Mouse (Mus musculus) forebrain, embryonic 16.5 days (tissue): Measurements from ENCODE around the gene Eno2. TPM values are rescaled to one million over a fixed set of nuclear protein-coding genes. Genes with fewer than 3 reads are reported as not detected.

Experiments
- ATAC-seq: fragments of 200-750 bp; cut with Nextera tagmentation; 2 replicates; pipeline ENCODE4 v1.8.0; 2017; ENCODE audit warnings: mild to moderate bottlenecking, moderate library complexity
- H3K27ac ChIP-seq: fragments of 300-500 bp; sonication (generic); 2 replicates; pipeline ENCODE4 v1.5.1; 2014; ENCODE audit warnings: low read length, control low read depth
- H3K27me3 ChIP-seq: fragments of 300-500 bp; sonication (generic); replicated peaks from 2 replicates; pipeline ENCODE4 v1.6.1; 2014; ENCODE audit warnings: low read length; ENCODE audit not compliant: control insufficient read depth, insufficient read depth
- H3K36me3 ChIP-seq: fragments of 300-500 bp; sonication (generic); 2 replicates; pipeline ENCODE4 v1.6.1; 2014; ENCODE audit not compliant: control insufficient read depth, insufficient read depth
- H3K4me1 ChIP-seq: fragments of 300-500 bp; sonication (generic); replicated peaks from 2 replicates; pipeline ENCODE4 v1.6.1; 2014; ENCODE audit warnings: low read length; ENCODE audit not compliant: control insufficient read depth, insufficient read depth
- H3K4me2 ChIP-seq: fragments of 300-500 bp; sonication (generic); 2 replicates; pipeline ENCODE4 v1.6.1; 2014; ENCODE audit warnings: mild to moderate bottlenecking, low read length, control low read depth
- H3K4me3 ChIP-seq: fragments of 300-500 bp; sonication (generic); replicated peaks from 2 replicates; pipeline ENCODE4 v1.5.1; 2014; ENCODE audit warnings: mild to moderate bottlenecking, low read length, control low read depth
- H3K9ac ChIP-seq: fragments of 300-500 bp; sonication (generic); replicated peaks from 2 replicates; pipeline ENCODE4 v1.6.1; 2014; ENCODE audit warnings: low read depth, low read length, control low read depth
- H3K9me3 ChIP-seq: fragments of 300-500 bp; sonication (generic); 2 replicates; pipeline ENCODE4 v1.6.1; 2016; ENCODE audit warnings: low read length; ENCODE audit not compliant: control insufficient read depth
- WGBS: fragments of 180-500 bp; shearing (Covaris S2); extraction: QIAGEN DNeasy Blood & Tissue Kit; methylation state at CpG from one replicate; pipeline ENCODE4 v1.1.7; 2014; 5-methylcytosine and 5-hydroxymethylcytosine counted together
- polyA plus RNA-seq: library from polyadenylated mRNA; unstranded; fragments of >200 nt; fragmentation: Nextera tagmentation; extraction: Ambion mirVana; gene quantifications from 2 replicates; pipeline ENCODE4 v1.2.1, GENCODE M21; 2015

The Eno2 gene
- polyA plus RNA-seq, 1 experiment from 2014 or later = 63.3 TPM

DNA sequence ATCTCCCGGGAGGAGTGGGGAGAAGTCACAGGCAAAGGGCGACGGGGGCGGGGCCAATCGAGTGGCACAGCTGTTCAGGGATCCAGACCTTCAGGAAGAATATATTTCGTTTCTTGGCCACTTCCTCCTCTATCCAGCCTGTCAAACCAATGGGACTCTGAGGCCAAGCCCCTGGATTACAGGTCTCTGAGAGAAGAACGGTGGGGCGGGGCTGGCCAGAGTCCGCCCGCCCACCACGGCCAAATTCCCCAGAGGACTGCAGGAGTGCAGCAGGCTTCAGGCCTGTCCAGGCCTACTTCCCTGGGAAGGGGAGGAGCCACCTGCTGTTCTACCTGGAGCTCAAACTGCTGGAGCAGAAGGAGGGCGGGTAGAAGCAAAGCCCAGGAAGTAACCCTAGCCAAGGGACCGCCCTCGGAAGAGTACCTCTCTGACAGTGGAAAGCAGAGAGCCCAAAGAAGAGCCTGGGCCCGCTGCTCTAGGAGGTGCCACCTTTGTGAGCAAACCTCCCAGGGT lies 30.9 kb downstream of the Eno2 start, which contains the start of gene Ptpn6:
Gene Ptpn6, minus strand, starts transcription at position 204 of the 513 bp plus-strand sequence.
- H3K9me3 ChIP-seq = no peaks in the 10 kb centered on the region
- 0 out of 2 replicates have a peak within 1 kb of the TSS, but pooled peaks have one; percentile 14 for H3K9ac ChIP-seq
- H3K4me1 ChIP-seq = peaks cover 25% of the 10 kb centered on the region
- no peak within 1 kb of the TSS for H3K27ac ChIP-seq
- H3K36me3 ChIP-seq = peaks cover 4% of the 10 kb centered on the region; the same call in 1 of the 2 replicates
- WGBS = 31% methylated on average over 15 of the region's 15 CpGs
- H3K27me3 ChIP-seq = no peaks in the 10 kb centered on the region
- no peak within 1 kb of the TSS for H3K4me2 ChIP-seq
- ATAC-seq = no peak
- no peak within 1 kb of the TSS for H3K4me3 ChIP-seq

DNA sequence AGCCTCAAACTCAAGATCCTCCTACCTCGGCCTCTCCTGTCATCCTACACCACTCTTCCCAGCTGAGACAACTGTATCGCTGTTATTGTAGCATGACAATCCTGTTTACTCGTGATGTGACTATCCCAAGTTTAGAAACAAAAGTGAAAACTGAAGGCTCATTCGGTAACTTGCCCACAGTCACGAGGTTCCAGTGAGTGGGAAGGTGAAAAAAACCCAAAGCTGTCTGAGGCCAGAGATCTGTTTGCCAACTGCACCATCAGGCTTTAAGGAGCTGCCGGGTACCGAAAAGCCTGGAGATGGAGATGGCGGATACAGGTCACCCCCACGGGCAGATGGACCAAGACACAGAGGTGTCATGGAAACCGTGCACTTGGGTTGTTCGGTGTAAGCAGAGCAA lies 32.4 kb downstream of the Eno2 start:
- Histone ChIP-seq H3K9me3 (no peaks in the 10 kb centered on the region), H3K9ac (no peak overlapping the region), H3K4me1 (peaks cover 23% of the 10 kb centered on the region), H3K4me3 (no peak overlapping the region), H3K36me3 (no peaks in the 10 kb centered on the region), H3K4me2 (no peak overlapping the region), H3K27ac (no peak overlapping the region), H3K27me3 (no peaks in the 10 kb centered on the region)
- no peak for ATAC-seq
- WGBS = 91% methylated on average over 11 of the region's 11 CpGs

GRCm38 (mm10) chr6:124734417-124734816 lies 35.1 kb downstream of the Eno2 start:
- Histone ChIP-seq H3K27ac (no peak overlapping the region), H3K36me3 (no peaks in the 10 kb centered on the region), H3K9me3 (no peaks in the 10 kb centered on the region), H3K4me2 (no peak overlapping the region), H3K4me3 (no peak overlapping the region), H3K4me1 (peaks cover 10% of the 10 kb centered on the region), H3K9ac (no peak overlapping the region), H3K27me3 (no peaks in the 10 kb centered on the region)
- ATAC-seq = no peak
- 86% methylated on average over 3 of the region's 3 CpGs for WGBS

- Histone ChIP-seq H3K27ac (no peak overlapping the region), H3K9me3 (no peaks in the 10 kb centered on the region), H3K4me3 (no peak overlapping the region), H3K4me1 (no peaks in the 10 kb centered on the region), H3K9ac (no peak overlapping the region), H3K4me2 (no peak overlapping the region), H3K36me3 (no peaks in the 10 kb centered on the region), H3K27me3 (no peaks in the 10 kb centered on the region)
- 51% methylated on average over 19 of the region's 19 CpGs for WGBS
- no peak for ATAC-seq
Measured at GRCm38 (mm10) chr6:124732476-124733370, 36.8 kb downstream of the Eno2 start.

- Histone ChIP-seq H3K4me1 (no peaks in the 10 kb centered on the region), H3K9me3 (no peaks in the 10 kb centered on the region), H3K4me2 (no peak overlapping the region), H3K27ac (no peak overlapping the region), H3K36me3 (no peaks in the 10 kb centered on the region), H3K4me3 (no peak overlapping the region), H3K9ac (no peak overlapping the region), H3K27me3 (no peaks in the 10 kb centered on the region)
- no peak for ATAC-seq
- 86% methylated on average over 7 of the region's 7 CpGs for WGBS
Measured at GRCm38 (mm10) chr6:124731038-124731437, 38.4 kb downstream of the Eno2 start.

GRCm38 (mm10) chr6:124729850-124730705 lies 39.4 kb downstream of the Eno2 start:
- H3K27me3 ChIP-seq = no peaks in the 10 kb centered on the region
- no peak for ATAC-seq
- no peak overlapping the region for H3K9ac ChIP-seq
- no peaks in the 10 kb centered on the region for H3K36me3 ChIP-seq
- WGBS = 90% methylated on average over 8 of the region's 8 CpGs
- no peaks in the 10 kb centered on the region for H3K4me1 ChIP-seq
- no peak overlapping the region for H3K4me3 ChIP-seq
- no peak overlapping the region for H3K4me2 ChIP-seq
- H3K9me3 ChIP-seq = no peaks in the 10 kb centered on the region
- no peak overlapping the region for H3K27ac ChIP-seq

DNA sequence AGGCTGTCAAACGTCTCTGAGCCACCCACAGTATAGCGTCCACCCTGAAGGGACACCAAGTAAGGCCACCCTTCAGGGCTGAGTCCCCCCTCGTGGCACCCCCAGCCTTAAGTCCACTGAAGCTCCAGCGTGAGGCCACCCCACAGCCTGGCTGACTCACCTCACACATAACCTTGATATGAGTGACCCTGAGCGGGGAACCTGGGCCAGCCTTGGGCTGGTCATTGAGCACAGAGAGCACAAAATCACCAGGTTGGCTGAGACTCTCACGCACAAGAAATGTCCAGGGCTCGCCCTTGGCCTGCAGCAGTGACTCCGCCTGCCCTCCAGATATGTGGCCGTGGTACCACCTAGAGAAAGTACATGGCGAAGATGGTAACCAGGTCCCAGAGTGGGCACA lies 40.9 kb downstream of the Eno2 start:
- Histone ChIP-seq H3K4me2 (no peak overlapping the region), H3K4me1 (no peaks in the 10 kb centered on the region), H3K9me3 (no peaks in the 10 kb centered on the region), H3K4me3 (no peak overlapping the region), H3K27ac (no peak overlapping the region), H3K9ac (no peak overlapping the region), H3K36me3 (no peaks in the 10 kb centered on the region), H3K27me3 (no peaks in the 10 kb centered on the region)
- 88% methylated on average over 10 of the region's 10 CpGs for WGBS
- no peak for ATAC-seq

DNA sequence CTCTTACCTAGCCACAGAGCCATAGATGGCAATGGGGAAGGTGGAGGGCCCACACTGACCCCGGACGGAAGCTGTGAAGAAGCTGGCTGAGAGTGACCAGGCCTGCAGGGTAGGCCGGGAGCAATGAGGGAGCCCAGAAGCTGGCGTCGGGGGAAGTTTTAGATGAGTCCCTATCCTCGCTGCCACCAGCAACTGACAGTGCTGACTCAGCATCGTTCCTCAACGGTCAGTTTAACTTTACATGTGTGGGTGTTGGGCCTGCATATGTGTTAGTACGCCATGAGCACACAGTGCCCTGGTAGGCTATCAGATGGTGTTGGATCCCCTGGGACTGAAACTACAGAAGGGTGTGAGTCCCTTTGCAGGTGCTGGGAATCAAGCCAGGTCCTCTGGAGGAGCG lies 45.0 kb downstream of the Eno2 start:
- ATAC-seq = no peak
- no peaks in the 10 kb centered on the region for H3K4me1 ChIP-seq
- WGBS = 90% methylated on average over 10 of the region's 10 CpGs
- no peaks in the 10 kb centered on the region for H3K36me3 ChIP-seq
- no peaks in the 10 kb centered on the region for H3K9me3 ChIP-seq
- H3K27ac ChIP-seq = no peak overlapping the region
- H3K9ac ChIP-seq = no peak overlapping the region
- H3K4me2 ChIP-seq = no peak overlapping the region
- no peaks in the 10 kb centered on the region for H3K27me3 ChIP-seq
- H3K4me3 ChIP-seq = no peak overlapping the region

- no peaks in the 10 kb centered on the region for H3K36me3 ChIP-seq
- H3K4me1 ChIP-seq = no peaks in the 10 kb centered on the region
- no peaks in the 10 kb centered on the region for H3K27me3 ChIP-seq
- H3K4me3 ChIP-seq = no peak overlapping the region
- no peaks in the 10 kb centered on the region for H3K9me3 ChIP-seq
- H3K4me2 ChIP-seq = no peak overlapping the region
- ATAC-seq = no peak
- H3K9ac ChIP-seq = no peak overlapping the region
- WGBS = 84% methylated on average over 8 of the region's 8 CpGs
- no peak overlapping the region for H3K27ac ChIP-seq
Measured at GRCm38 (mm10) chr6:124723541-124723940, 45.9 kb downstream of the Eno2 start.
